Mouse (Mus musculus): ENCODE measurements at regions not wholly inside any gene's neighbourhood (a gene's known extent, or its start where the extent isn't known, plus 50 kb on each side); places are given as distances from the start of the nearest gene placed in this dataset.

DNA sequence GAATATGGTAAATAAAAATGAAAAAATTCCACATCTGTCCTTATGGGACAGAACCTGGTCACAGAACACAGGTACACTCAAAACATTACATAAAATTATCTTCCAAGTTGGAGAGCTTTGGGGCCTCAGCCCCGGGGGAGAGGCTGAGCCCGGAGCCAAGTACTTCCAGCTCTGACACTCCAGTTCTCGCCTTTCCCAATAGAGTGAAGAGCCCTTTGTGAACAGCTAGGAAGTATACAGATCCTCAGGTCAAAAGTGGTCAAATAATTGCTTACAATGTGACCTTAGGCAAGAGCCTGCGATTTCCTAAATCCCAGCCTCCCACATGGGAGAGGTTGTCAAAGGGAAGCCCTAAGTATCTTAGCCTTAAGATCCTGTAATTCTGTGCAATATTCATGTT lies 55.1 kb upstream of the Slc34a2 start:
- no peak for TF ChIP-seq POLR2A (IDR thresholded peaks at IDR 0.05; ENCODE audit: extremely low read depth, insufficient read depth, low read length)
- TF ChIP-seq CTCF (IDR thresholded peaks at IDR 0.05; ENCODE audit: low read depth, low read length): no peak
- Histone ChIP-seq H3K79me2 (ENCODE audit: control insufficient read depth, insufficient read depth, low read length) (peaks cover 4% of the 10 kb centered on the region; the same call in 1 of the 2 replicates), H3K4me1 (ENCODE audit: control insufficient read depth, insufficient read depth, low read length) (peaks cover 24% of the 10 kb centered on the region), H3K9ac (ENCODE audit: low read depth, low read length) (no peak overlapping the region), H3K27me3 (ENCODE audit: control insufficient read depth, insufficient read depth, low read length) (no peaks in the 10 kb centered on the region), H3K27ac (replicated peaks; ENCODE audit: insufficient read depth, low read depth, low read length) (0 out of 2 replicates have a peak overlapping the region, but pooled peaks have one; percentile 32), H3K36me3 (ENCODE audit: control insufficient read depth, insufficient read depth, low read length) (peaks cover 25% of the 10 kb centered on the region; the same call in 1 of the 2 replicates), H3K4me3 (ENCODE audit: insufficient read depth, low read depth, low read length) (no peak overlapping the region)
- WGBS: 28% methylated on average over 4 of the region's 4 CpGs
- no peak for DNase-seq (ENCODE audit: extremely low read depth, low read depth, low spot score)
